Mouse (Mus musculus): ENCODE data around the gene Kif23.

Gene Kif23

DNA sequence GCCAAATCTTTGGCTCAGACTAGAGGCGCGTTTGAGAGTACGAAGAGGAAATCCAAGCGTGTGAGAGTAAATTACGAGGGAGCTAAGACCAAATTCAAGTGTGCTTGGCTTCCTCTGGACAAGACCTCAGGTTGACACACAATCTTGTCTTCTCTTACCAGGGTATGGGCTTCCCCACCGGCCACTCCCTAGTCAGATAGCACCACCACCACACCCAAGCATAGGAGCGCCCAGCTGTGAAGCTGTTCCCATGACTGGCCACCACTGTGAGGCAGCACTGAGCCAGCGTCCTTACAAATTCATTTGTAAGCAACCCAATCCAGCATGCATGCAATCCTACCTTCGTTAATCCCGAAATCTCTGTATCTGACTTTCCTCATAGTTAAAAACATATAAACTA lies 39.7 kb downstream of the Kif23 start:
- DNase-seq (ENCODE audit: low read depth, low spot score), result no peak

DNA sequence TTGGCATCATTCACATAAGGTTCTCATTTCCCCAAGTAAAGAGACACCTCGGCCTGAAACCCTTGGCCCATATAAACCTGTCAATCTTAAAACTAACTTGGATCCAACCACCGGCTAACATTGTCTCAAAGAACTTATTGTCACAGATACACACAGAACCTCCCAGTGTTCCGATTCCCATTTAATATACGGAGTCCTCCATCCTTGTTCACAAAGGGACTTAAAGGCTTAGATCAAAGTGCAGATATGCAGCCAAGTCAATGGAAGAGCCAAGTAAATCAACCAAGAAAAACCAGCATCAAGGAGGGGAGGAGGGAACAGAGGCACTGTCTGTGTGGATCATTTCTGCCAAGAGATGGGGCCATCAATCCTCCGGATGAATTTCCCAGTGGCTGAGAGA lies 41.0 kb downstream of the Kif23 start:
- DNase-seq (ENCODE audit: low read depth, low spot score), result no peak

- no peak for DNase-seq (ENCODE audit: low read depth, low spot score)
Measured at GRCm38 (mm10) chr9:61904201-61904600, 42.4 kb downstream of the Kif23 start.

GRCm38 (mm10) chr9:61902445-61902844 lies 44.1 kb downstream of the Kif23 start:
- DNase-seq (ENCODE audit: low read depth, low spot score), result no peak

DNA sequence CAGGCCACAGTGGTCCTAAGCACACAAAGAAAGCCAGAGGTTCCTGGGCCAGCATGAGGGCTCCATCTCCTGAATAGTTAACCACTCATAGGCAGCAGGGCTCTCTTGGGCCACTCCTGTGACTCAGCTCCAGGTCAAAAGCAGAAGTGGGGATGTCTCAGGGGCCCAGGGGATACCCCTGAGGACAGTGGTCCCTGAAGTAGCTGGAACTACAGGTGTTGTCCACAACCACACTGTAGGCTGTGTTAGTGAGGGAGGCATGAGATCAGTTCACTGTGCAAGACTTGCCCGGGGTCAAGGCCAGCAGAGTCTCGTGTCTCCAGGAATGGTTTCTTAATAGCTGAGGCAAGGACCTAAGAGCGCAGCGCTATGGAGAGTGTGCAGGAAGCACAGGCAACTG lies 45.0 kb downstream of the Kif23 start:
- DNase-seq (ENCODE audit: low read depth, low spot score), result no peak

- peak; percentile 60 for DNase-seq (ENCODE audit: low read depth, low spot score)
Measured at GRCm38 (mm10) chr9:61899804-61900203, 46.8 kb downstream of the Kif23 start.

DNA sequence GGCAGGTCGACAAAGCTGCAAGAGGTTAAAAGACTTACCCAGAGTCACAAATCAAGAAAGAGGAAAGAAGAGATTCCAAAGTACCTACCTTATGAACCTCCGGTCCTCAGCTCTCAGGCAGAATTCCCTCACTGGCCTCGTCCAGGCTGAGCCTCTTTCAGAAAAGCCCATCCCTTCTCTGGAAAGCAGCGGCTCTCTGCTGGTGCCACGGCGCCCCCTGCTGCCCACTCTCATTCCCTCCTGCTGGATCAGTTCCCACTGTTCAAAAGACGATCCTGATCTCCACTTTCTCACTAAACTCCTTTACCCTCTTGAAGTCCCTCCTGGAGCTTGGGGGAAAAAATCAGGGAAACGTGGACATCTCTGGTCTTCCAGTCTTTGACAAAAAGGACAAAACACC lies 48.2 kb downstream of the Kif23 start:
- peak; percentile 67 for DNase-seq (ENCODE audit: low read depth, low spot score)

- DNase-seq (ENCODE audit: low read depth, low spot score), result no peak
Measured at GRCm38 (mm10) chr9:61895014-61895413, 51.6 kb downstream of the Kif23 start.

GRCm38 (mm10) chr9:61889855-61890254 lies 56.7 kb downstream of the Kif23 start:
- DNase-seq (ENCODE audit: low read depth, low spot score), result no peak

DNA sequence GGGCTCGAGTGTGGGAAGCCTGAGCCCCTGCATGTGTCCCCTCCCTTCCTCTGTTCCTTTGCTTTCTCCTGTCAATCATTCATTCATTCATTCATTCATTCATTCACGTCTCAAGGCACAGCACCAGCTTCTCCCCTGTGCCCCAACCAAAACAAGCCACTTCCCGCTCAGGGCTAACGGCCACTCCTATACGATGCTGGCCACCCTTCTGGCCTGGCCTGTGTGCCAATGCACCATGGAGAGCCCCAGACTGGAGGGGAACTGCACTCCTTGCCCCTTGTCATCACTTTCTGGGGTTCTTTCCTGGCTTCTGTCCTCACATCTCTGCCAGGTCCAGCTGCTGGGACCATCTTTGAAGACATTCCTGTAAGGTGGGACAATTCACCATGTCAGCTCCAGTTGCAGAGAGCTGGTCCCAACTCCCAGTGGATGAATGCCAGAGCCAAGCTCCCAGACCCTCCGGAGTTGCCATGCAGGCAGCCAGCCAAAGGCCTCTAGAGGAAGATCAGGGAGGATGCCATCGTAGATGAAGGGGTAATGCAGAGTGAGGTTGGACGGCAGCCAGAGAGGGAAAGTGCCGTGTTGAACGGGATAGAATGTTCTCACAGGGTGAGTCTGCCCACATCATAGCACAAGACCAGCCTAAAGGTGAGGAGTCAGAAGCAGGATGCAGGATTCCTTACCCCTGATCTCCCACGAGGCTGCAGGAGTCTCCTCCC lies 58.8 kb downstream of the Kif23 start:
- DNase-seq (ENCODE audit: low read depth, low spot score), result no peak

GRCm38 (mm10) chr9:61885964-61886363 lies 60.6 kb downstream of the Kif23 start:
- no peak for DNase-seq (ENCODE audit: low read depth, low spot score)

DNA sequence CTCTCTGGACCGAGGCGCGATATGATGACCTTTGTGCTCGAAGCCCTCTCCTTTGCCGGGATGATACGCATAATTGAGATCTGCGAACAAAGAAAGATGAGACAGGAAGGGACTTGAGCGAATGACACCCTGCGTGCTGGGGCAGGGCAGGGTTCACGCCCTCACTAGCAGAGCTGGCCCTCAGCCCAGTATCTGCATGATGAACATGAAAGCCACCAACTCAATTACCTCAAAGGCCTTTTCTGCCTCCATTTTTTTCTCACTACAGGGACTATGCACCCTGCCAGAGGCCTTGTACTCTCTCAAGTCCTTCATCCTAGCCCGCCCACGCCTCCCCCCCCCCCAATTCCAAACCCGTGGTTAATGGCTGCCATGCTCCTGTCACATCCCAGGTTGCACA lies 61.6 kb downstream of the Kif23 start:
- no peak for DNase-seq (ENCODE audit: low read depth, low spot score)

GRCm38 (mm10) chr9:61884375-61884774 lies 62.2 kb downstream of the Kif23 start:
- DNase-seq (ENCODE audit: low read depth, low spot score), result no peak

GRCm38 (mm10) chr9:61882179-61882578 lies 64.4 kb downstream of the Kif23 start:
- no peak for DNase-seq (ENCODE audit: low read depth, low spot score)

GRCm38 (mm10) chr9:61878889-61879288 lies 67.7 kb downstream of the Kif23 start:
- peak; percentile 54 for DNase-seq (ENCODE audit: low read depth, low spot score)

GRCm38 (mm10) chr9:61877373-61878112 lies 69.0 kb downstream of the Kif23 start:
- no peak for DNase-seq (ENCODE audit: low read depth, low spot score)

DNA sequence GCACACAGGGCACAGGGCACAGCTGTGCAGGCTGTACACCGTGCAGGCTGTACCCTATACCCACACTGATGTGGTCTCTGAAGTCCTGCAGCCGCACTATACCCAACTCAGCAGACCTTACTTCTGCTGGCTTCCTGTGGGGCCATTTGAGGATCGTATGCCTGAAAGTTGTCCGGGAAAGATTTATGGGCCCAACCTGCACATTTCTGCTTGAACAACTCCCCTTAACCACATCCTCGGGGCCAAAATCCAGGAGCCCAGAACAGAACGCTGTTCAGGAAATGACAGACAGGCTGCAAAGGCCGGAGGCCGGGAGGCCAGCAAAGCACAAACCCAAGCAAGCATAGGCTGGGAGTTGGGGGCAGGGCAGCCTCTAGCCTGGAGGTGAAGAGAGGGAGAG lies 73.2 kb downstream of the Kif23 start:
- no peak for DNase-seq (ENCODE audit: low read depth, low spot score)

DNA sequence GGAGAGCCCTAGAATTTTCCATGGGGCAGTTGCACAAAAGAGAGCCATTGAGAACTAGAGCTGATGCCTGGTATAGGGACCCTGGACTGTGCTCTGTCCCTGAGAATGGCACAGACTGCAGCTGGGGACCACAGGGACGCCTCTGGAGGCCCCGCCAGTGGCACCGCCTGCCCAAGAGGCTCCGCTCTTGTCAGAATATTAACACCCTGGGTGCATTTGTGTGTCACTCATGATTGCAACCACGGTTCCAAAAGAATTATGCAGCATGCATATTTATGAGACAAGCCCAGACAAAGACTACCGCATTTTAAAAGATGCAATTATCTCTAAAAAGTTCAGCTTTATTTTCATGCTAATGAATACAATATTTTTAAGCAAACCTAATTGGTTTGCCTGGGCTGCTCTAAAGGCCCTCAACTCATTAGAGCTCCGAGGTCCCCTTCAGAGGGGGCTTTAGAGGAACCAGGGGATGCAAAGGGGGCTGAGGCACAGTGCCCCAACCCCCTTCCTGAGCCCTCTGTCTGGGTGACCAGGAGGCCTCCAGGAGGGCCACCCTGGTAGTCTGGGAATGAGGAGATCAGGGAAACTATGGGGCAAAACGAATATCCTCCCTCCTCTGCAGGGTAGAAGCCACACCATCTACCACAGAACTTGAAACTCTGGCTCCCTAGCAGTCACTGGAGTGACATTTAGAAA lies 74.2 kb downstream of the Kif23 start:
- DNase-seq (ENCODE audit: low read depth, low spot score), result no peak

DNA sequence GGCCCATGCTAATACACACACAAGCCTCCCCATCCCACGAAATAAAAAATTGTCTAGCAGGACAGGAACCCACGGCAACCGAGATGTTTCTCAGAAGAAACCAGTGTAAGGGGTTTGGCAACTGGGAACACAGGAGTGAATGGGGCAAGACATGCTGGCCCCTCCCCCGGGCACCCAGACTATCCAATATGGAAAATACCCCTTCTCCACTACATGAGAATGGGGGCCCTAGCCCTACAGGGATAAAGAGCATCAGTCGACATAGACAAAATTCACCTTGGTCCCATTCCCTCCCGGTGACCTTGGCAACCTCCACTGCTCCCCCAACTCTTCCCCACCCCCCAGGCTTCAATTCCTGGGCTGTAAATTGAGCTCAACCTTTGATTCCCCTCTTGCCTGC lies 74.7 kb downstream of the Kif23 start:
- no peak for DNase-seq (ENCODE audit: low read depth, low spot score)

DNA sequence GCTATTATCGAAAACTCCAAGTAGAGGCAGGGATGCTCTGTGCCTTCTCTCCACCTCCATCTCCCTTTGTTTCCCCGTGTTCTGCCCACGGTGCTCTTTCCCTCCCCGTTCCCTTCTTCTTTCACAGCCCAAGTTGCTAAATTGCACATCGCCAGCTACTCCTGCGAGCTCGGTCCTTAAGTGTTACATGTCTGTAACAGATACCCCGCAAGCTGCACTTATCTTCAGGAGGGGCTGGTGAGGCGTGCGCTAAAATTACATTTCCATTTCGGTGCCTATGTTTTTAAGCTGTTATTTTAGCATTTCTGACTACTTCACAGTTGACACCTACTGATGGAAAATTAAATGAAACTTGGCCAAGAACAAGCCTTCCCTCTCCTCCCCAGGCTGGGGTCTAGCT lies 78.9 kb downstream of the Kif23 start:
- DNase-seq (ENCODE audit: low read depth, low spot score), result no peak

Measured in retina, postnatal 7 days (tissue).